Mouse (Mus musculus) left cerebral cortex, postnatal 25 days (tissue): ENCODE results near the gene Qrfpr. TPM values are rescaled to one million over a fixed set of nuclear protein-coding genes. Genes with fewer than 3 reads are reported as not detected.

Experiments used
- DNase-seq, 2 experiments: peaks; one replicate each; pipeline ENCODE4 v3.0.0; 2022; ENCODE audit warnings: low spot score in 2 of 2, mixed read lengths in 1 of 2
- intact Hi-C: fragments of 180-260 bp; cut with DNase I; formaldehyde crosslinking; loops from one replicate; pipeline ENCODE4 v1.15.1; 2025
- total RNA-seq, 2 experiments: library from RNA; stranded (reverse); gene quantifications; 2 replicates each; pipeline ENCODE4 v1.2.3; 2021

Qrfpr gene
- total RNA-seq, 2 experiments from 2014 or later = 5.4 to 6.7 TPM

GRCm38 (mm10) chr3:36170670-36171210 lies 51.4 kb downstream of the Qrfpr start:
- no peak for DNase-seq
- intact Hi-C loops = no loop called here

- intact Hi-C loops = no loop called here
These were observed 66.8 kb downstream of the Qrfpr start for GRCm38 (mm10) chr3:36155268-36155667.

GRCm38 (mm10) chr3:36150934-36151686 lies 71.0 kb downstream of the Qrfpr start, which contains the start of gene D3Ertd254e:
Gene D3Ertd254e (plus strand): TSS chr3:36151017.
- intact Hi-C loops = no loop called here
- peak; percentile 90 to 97 for DNase-seq

More at GRCm38 (mm10) chr3:36155268-36155667, 66.8 kb downstream of the Qrfpr start:
- no peak for DNase-seq

- intact Hi-C loops = no loop called here
- no peak for DNase-seq
These were observed 71.6 kb downstream of the Qrfpr start for GRCm38 (mm10) chr3:36150537-36150933.

GRCm38 (mm10) chr3:36138996-36139395 lies 83.1 kb downstream of the Qrfpr start:
- intact Hi-C loops = no loop called here
- no peak for DNase-seq

- DNase-seq = no peak
- intact Hi-C loops = no loop called here
These were observed 83.9 kb downstream of the Qrfpr start for GRCm38 (mm10) chr3:36138171-36138660.

GRCm38 (mm10) chr3:36137560-36137959 lies 84.6 kb downstream of the Qrfpr start:
- intact Hi-C loops = no loop called here
- no peak for DNase-seq

- no peak for DNase-seq
- intact Hi-C loops = no loop called here
These were observed 86.0 kb downstream of the Qrfpr start for GRCm38 (mm10) chr3:36136152-36136551.

Other genes with a start within 250 kb of the Qrfpr start
- gene Mccc1, start 221.6 kb downstream of the Qrfpr start, total RNA-seq = 10 to 100 TPM; 29.7 to 37.9 TPM
- not detected for gene Ccdc144b, start 168.8 kb downstream of the Qrfpr start, total RNA-seq
- 10 to 100 TPM; 45.1 to 49.6 TPM for gene Acad9, start 156.3 kb downstream of the Qrfpr start, total RNA-seq
- gene D3Ertd254e, start 71.3 kb downstream of the Qrfpr start, total RNA-seq = 10 to 100 TPM; 16.9 to 17.2 TPM